Mouse (Mus musculus): ENCODE data around the gene Polr2i. TPM values are rescaled to one million over a fixed set of nuclear protein-coding genes. Genes with fewer than 3 reads are reported as not detected.

The Polr2i gene
- polyA plus RNA-seq, 1 experiment from 2014 or later: 127 TPM

DNA sequence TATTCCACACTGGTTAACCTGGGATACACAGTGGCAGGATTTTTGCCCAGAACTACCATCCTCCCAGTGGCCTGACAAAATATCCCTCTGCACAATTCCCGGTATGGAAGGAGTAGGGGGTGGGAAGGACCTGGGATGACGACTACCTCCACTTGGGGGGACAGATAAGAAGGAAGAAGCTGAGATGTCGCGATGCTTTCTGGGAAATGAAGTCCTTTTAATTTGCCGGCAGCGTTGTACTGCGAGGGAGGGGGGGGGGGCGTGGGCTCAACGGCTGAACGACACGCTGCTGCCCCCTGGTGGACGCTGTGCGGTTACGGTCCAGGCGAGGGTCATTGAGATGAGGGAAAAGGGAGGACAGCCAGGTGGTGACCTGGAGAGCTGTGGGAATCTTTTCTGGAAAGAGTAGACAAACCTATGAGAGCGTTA, 15.0 kb upstream of the Polr2i start:
- DNase-seq (ENCODE audit: low spot score): peak; percentile 95
- WGBS: 2% methylated on average over 16 of the region's 16 CpGs
- Histone ChIP-seq H3K27ac (peak overlapping the region; percentile 56; the same call in 1 of the 2 replicates), H3K4me3 (peak overlapping the region; percentile 36), H3K4me1 (peaks cover 15% of the 10 kb centered on the region; the same call in 1 of the 2 replicates), H3K9me3 (no peaks in the 10 kb centered on the region), H3K27me3 (ENCODE audit: insufficient read depth, poor library complexity, severe bottlenecking) (no peaks in the 10 kb centered on the region), H3K36me3 (no peaks in the 10 kb centered on the region)

DNA sequence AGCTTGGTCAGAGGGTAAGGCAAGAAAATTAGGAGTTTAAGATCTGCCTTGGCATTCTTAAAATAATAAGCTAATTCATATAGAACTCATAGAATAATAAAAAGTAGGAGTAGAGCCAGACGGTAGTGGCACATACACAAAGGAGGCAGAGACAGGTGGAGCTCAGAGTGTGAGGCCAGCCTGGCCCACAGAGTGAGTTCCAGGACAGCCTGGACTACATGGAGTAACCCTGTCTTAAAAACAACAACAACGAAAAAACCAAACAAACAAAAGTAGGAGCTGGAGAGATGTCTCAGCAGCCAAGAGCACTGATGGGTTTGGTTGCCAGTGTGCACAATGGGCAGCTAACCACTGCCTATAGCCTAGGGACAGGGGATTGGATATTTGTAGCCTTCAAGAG, 14.5 kb upstream of the Polr2i start:
- Histone ChIP-seq H3K27me3 (ENCODE audit: insufficient read depth, poor library complexity, severe bottlenecking) (no peaks in the 10 kb centered on the region), H3K4me3 (no peak overlapping the region), H3K27ac (no peak overlapping the region), H3K4me1 (peaks cover 15% of the 10 kb centered on the region; the same call in 1 of the 2 replicates), H3K36me3 (peaks cover 2% of the 10 kb centered on the region; the same call in 1 of the 2 replicates), H3K9me3 (no peaks in the 10 kb centered on the region)
- WGBS: 74% methylated on average over 2 of the region's 2 CpGs
- DNase-seq (ENCODE audit: low spot score): no peak

DNA sequence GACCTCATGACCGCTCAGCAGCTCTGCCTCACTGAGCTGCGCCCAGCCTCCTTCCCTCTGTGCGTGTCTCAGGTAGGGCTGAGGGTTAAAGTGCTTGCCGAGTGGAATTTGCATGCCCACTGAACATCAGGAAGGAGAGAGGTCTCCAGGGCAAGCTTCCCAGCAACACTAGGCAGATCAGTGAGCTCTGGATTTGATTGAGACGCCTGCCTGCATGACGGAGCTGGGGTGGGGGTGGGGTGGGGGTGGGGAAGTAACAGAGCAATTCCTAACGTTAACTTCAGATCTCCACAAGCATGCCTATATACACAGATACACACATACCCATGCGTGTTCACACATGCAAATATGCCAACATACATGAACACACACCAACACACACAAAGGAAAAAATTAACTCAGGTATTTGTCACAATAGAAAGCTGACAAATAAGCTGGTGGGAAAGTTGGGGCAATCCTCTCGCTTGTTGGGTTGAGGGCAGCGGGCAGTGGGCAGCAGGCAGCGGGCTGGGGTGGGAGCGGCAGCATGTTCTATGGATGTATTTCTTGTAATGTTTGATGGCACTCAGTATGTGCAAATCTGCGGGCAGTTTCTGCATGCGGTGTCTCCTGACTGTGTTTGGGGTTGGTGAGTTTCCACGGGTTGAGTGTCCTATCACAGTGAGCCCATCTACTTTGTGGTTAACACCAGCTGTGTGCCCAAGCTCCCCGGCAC, 12.3 kb upstream of the Polr2i start:
- Histone ChIP-seq H3K27me3 (ENCODE audit: insufficient read depth, poor library complexity, severe bottlenecking) (no peaks in the 10 kb centered on the region), H3K27ac (peak overlapping the region; percentile 89), H3K9me3 (no peaks in the 10 kb centered on the region; the same call in 1 of the 2 replicates), H3K36me3 (peaks cover 23% of the 10 kb centered on the region), H3K4me3 (peak overlapping the region; percentile 67), H3K4me1 (peaks cover 15% of the 10 kb centered on the region; the same call in 1 of the 2 replicates)
- 3% methylated on average over 16 of the region's 16 CpGs for WGBS
- peak; percentile 83 for DNase-seq (ENCODE audit: low spot score)

DNA sequence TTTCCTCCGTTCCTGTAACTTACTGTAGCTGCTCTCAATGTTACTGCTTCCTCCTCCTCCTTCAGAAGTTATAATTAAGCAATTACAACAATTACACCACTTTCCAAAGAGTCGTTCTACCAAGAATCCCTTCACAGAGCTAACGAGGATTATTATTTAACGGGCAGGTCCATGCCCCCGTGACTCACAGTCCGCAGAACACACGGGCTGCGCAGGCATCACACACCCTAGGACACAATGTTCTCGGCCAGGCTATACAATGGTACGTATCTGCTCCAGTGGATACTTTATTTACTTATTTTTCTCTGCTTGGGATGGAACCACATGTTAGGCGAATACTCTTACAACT, 11.8 kb upstream of the Polr2i start:
- Histone ChIP-seq H3K27ac (peak overlapping the region; percentile 89), H3K4me3 (peak overlapping the region; percentile 67), H3K36me3 (peaks cover 28% of the 10 kb centered on the region), H3K9me3 (no peaks in the 10 kb centered on the region; the same call in 1 of the 2 replicates), H3K4me1 (peaks cover 15% of the 10 kb centered on the region; the same call in 1 of the 2 replicates), H3K27me3 (ENCODE audit: insufficient read depth, poor library complexity, severe bottlenecking) (no peaks in the 10 kb centered on the region)
- DNase-seq (ENCODE audit: low spot score): no peak
- WGBS: 18% methylated on average over 11 of the region's 11 CpGs

DNA sequence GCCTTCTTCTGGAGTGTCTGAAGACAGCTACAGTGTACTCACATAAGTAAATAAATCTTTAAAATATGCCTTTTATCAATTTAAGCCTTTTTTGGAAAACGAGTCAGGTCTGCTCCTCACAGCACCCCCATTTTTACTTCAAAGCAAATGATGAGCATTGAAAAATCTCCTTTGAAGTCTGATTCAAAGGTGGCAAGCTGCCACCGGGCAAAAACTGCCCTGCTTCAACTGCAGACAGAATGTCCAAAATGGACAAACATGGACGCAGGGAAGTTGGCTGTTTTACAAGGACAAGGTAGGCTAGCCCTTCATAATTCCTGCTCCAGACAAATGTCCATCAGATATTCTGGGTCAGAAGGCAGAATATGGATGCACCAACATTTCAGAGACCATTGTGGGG, 10.3 kb upstream of the Polr2i start:
- DNase-seq (ENCODE audit: low spot score): no peak
- 83% methylated on average over 3 of the region's 3 CpGs for WGBS
- H3K27me3 ChIP-seq (ENCODE audit: insufficient read depth, poor library complexity, severe bottlenecking): no peaks in the 10 kb centered on the region

DNA sequence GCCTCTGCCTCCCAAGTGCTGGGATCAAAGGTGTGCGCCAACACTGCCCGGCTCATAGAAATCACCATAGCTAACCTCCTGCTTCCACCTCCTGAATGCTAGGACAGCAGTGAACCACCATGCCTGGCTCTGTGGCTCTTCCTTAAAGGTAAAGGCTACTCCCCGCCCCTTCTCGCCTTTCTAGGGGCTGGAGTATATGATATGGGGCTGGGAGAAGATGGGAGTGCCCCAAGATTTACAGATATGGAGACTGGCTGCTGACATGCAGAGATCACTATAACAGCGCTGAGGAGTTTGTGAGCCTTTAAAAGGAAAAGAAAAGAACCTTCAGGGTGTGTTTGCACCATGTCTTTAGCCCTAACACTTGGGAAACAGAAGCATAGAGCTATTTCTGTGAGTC, 9.5 kb upstream of the Polr2i start:
- no peak for DNase-seq (ENCODE audit: low spot score)
- H3K27me3 ChIP-seq (ENCODE audit: insufficient read depth, poor library complexity, severe bottlenecking): no peaks in the 10 kb centered on the region
- WGBS: 84% methylated on average over 5 of the region's 5 CpGs
- H3K4me3 ChIP-seq: no peak overlapping the region
- H3K4me1 ChIP-seq: peaks cover 12% of the 10 kb centered on the region; the same call in 1 of the 2 replicates
- H3K27ac ChIP-seq: no peak overlapping the region
- H3K9me3 ChIP-seq: no peaks in the 10 kb centered on the region; the same call in 1 of the 2 replicates
- peaks cover 49% of the 10 kb centered on the region for H3K36me3 ChIP-seq

More for the DNA sequence above, 10.3 kb upstream of the Polr2i start:
- Histone ChIP-seq H3K4me1 (peaks cover 15% of the 10 kb centered on the region; the same call in 1 of the 2 replicates), H3K9me3 (no peaks in the 10 kb centered on the region; the same call in 1 of the 2 replicates), H3K36me3 (peaks cover 41% of the 10 kb centered on the region), H3K27ac (no peak overlapping the region), H3K4me3 (no peak overlapping the region)

DNA sequence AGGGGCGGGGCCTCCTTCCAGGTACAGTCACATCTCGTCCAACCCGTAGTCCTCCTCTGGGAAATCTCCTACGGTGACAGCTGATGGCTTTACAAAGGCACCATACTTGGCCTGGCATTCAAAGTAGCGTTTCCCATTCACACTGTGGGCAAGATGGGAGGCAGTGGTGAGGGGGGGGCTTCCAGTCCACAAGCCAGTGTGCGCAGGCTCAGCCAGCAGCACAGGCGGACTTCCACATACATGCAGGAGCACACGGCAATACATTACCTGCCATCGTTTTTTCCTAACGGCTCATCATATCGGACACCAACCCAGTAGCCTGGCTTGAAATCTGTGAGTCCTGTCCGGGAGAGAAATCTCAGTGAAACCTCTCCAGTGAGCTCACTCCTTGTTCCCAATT, 7.5 kb upstream of the Polr2i start:
- Histone ChIP-seq H3K4me1 (peaks cover 8% of the 10 kb centered on the region; the same call in 1 of the 2 replicates), H3K36me3 (peaks cover 65% of the 10 kb centered on the region), H3K27me3 (ENCODE audit: insufficient read depth, poor library complexity, severe bottlenecking) (no peaks in the 10 kb centered on the region), H3K27ac (no peak overlapping the region), H3K4me3 (no peak overlapping the region), H3K9me3 (no peaks in the 10 kb centered on the region; the same call in 1 of the 2 replicates)
- DNase-seq (ENCODE audit: low spot score): no peak
- 92% methylated on average over 12 of the region's 12 CpGs for WGBS

DNA sequence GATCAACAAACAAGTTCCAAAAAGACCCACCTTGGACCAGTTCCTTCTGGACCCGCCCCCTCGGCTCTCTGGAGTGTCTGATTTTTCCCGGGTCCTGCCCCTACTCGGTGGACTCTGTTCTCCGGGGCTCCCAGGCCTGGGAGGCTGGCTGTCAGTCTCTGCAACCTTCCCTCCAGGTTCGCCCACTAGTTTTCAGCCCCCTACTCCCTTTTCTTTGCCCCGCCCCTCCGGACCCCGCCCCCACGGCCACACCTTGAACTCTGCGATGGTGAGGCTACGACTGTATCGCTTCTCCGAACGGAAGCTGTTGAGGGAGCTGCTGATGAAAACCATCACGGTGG, 450 bp upstream of the Polr2i start:
- DNase-seq (ENCODE audit: low spot score): no peak
- Histone ChIP-seq H3K36me3 (peaks cover 53% of the 10 kb centered on the region), H3K4me1 (peaks cover 21% of the 10 kb centered on the region), H3K9me3 (no peaks in the 10 kb centered on the region), H3K27ac (peak overlapping the region; percentile 91), H3K27me3 (ENCODE audit: insufficient read depth, poor library complexity, severe bottlenecking) (no peaks in the 10 kb centered on the region), H3K4me3 (peak overlapping the region; percentile 80)
- under 1% methylated on average over 16 of the region's 16 CpGs for WGBS

DNA sequence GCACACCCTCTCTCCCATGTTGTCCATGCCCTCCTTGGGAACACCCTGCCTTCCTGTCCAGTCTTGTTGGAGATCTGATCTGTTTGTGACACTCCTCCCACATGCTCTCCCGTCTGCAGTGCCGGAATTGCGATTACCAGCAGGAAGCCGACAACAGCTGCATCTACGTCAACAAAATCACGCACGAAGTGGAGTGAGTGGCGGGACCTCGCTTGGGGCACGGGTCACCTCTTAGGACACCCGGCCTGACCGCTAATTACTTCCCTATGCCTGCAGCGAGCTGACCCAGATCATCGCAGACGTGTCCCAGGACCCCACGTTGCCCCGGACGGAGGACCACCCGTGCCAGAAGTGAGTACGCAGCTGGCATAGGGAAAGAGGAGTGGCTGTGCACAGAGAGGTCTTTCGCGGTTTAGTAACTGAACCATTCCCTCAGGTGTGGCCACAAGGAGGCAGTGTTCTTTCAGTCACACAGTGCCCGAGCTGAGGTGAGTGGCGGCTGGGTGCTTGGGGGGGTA, 942 bp downstream of the Polr2i start:
- H3K4me3 ChIP-seq: peak overlapping the region; percentile 80
- peak; percentile 87 for DNase-seq (ENCODE audit: low spot score)
- H3K9me3 ChIP-seq: no peaks in the 10 kb centered on the region
- 4% methylated on average over 24 of the region's 24 CpGs for WGBS
- peaks cover 21% of the 10 kb centered on the region for H3K4me1 ChIP-seq
- peaks cover 39% of the 10 kb centered on the region for H3K36me3 ChIP-seq
- no peaks in the 10 kb centered on the region for H3K27me3 ChIP-seq (ENCODE audit: insufficient read depth, poor library complexity, severe bottlenecking)
- peak overlapping the region; percentile 91 for H3K27ac ChIP-seq

DNA sequence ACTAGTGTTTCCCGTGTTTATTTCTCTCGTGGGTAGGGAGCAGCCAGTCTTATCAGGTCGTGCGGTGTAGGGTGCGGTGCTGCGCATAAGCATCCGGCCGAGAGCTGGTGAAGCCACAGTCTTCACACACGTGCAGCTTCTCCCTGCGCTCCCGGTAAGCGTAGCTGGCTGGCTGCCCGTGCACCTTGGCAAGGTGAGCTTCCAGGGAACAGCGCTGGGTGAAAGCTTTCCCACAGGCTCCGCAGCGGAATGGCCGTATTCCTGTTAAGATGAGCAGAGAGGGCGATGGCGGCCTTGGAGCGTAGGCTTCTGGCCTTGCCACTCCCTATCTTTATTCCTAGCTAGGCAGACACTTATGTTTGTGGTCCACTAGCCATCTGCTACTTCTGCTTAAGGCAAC, 1.6 kb downstream of the Polr2i start:
- no peak for DNase-seq (ENCODE audit: low spot score)
- Histone ChIP-seq H3K4me3 (peak overlapping the region; percentile 80), H3K4me1 (peaks cover 21% of the 10 kb centered on the region), H3K36me3 (peaks cover 33% of the 10 kb centered on the region), H3K9me3 (no peaks in the 10 kb centered on the region), H3K27ac (no peak overlapping the region), H3K27me3 (ENCODE audit: insufficient read depth, poor library complexity, severe bottlenecking) (no peaks in the 10 kb centered on the region)
- WGBS: 83% methylated on average over 20 of the region's 20 CpGs

DNA sequence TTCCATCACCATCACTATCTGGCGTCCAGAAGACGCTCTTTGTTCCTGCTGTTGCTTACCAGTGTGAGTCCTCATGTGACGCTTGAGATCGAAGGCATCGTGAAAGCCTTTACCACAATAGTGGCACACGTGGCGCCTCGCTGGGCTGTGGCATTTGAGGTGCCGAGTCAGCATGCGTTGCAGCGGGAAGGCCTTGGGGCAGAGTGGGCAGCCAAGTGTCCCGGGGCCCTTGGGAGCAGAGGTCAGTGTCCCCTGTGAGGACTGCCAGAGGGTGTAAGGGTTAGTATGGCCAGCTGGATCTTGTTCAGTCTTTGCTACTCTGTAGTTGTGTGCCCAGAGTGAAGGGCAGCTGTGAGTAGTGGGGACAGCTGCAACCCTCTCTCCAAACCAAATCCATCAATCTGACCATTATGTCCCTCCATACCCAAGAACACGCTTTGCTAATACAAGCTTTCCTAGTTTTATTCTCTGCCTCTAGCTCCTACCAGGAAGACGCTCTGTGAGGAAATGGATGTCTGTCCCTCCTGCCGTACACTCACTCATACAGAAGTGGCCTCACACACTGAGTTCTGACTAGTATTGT, 2.6 kb downstream of the Polr2i start:
- Histone ChIP-seq H3K4me1 (peaks cover 21% of the 10 kb centered on the region), H3K27ac (no peak overlapping the region), H3K4me3 (no peak overlapping the region), H3K27me3 (ENCODE audit: insufficient read depth, poor library complexity, severe bottlenecking) (no peaks in the 10 kb centered on the region), H3K9me3 (no peaks in the 10 kb centered on the region), H3K36me3 (peaks cover 28% of the 10 kb centered on the region)
- DNase-seq (ENCODE audit: low spot score): no peak
- whole genome bisulfite sequencing: 94% methylated on average over 15 of the region's 15 CpGs

DNA sequence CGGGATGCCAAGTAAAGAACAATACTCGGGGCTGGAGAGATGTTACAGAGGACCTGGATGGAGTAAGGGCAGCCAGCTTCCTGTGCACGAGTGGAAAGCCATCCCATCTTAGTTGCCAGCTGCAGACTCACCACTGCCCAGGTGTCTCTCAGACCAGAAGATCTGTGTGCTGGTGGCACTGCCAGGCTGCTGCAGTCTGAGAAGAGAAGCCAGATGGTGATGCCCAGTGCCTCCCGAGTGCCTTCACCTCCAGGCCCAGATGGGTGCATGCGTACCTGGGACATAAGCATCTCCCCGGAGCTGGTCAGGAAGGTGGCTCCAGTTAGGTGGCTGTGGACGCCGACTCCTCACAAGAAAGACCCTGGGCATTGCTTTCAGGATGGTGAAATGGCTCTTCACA, 3.3 kb downstream of the Polr2i start:
- H3K27ac ChIP-seq: no peak overlapping the region
- peaks cover 21% of the 10 kb centered on the region for H3K4me1 ChIP-seq
- peaks cover 31% of the 10 kb centered on the region for H3K36me3 ChIP-seq
- 85% methylated on average over 8 of the region's 8 CpGs for WGBS
- no peaks in the 10 kb centered on the region for H3K27me3 ChIP-seq (ENCODE audit: insufficient read depth, poor library complexity, severe bottlenecking)
- DNase-seq (ENCODE audit: low spot score): no peak
- no peaks in the 10 kb centered on the region for H3K9me3 ChIP-seq
- H3K4me3 ChIP-seq: no peak overlapping the region

DNA sequence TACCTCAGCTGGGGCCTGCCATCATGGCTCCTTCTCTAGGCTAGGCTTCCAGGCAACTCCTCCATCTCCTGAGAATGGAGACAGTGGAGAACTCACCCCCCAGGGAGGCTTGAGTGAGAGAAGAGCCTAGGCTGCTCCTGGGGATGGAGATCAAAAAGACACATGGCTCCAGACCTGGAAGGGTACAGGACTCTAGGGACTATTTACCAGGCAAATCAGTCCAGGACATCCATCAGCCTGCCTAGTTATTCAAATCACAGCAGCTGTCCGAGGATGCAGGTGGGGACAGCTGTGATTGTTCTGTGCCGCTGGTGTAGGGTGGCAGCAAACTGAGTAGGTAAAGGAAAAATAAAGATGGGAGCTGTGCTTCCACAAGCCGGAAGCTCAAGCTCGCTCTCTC, 3.9 kb downstream of the Polr2i start, which contains the start of gene Ovol3:
Gene Ovol3, minus strand, starts transcription at position 101 of the 400 bp plus-strand sequence.
- Histone ChIP-seq H3K27ac (no peak within 1 kb of the TSS), H3K4me1 (peaks cover 19% of the 10 kb centered on the region), H3K4me3 (no peak within 1 kb of the TSS), H3K9me3 (no peaks in the 10 kb centered on the region), H3K36me3 (peaks cover 36% of the 10 kb centered on the region), H3K27me3 (ENCODE audit: insufficient read depth, poor library complexity, severe bottlenecking) (no peaks in the 10 kb centered on the region)
- 86% methylated on average over 4 of the region's 4 CpGs for WGBS
- no peak for DNase-seq (ENCODE audit: low spot score)
